ENCODE assay signal across 8 mouse cellular contexts in genomic region chr16:74801296-74801695, GRCm38 (mm10).
DNase-seq lines count a peak whose midpoint lies in the region; ATAC-seq and TF ChIP-seq lines count a peak whose summit lies in the region.
"Had no signal": no experiment of that assay in that cellular context is flagged by ENCODE, and none has a peak within 500 bp of the region (broad histone marks: within the 10 kb centered on the region; RNA-seq: fewer than 3 reads in every experiment).

No protein-coding gene starts in this region.

- no peak overlapping the region for H3K9ac ChIP-seq in forebrain, embryonic 15.5 days (replicated peaks)
- H3K9ac ChIP-seq in lung, embryonic 14.5 days, result no peak overlapping the region

- 21% methylated on average over 7 of the region's 7 CpGs for WGBS in forebrain, embryonic 15.5 days
- 7% methylated on average over 7 of the region's 7 CpGs for WGBS in lung, embryonic 14.5 days

- no peak overlapping the region for H3K4me3 ChIP-seq in forebrain, embryonic 15.5 days
- no peak overlapping the region for H3K4me3 ChIP-seq in lung, embryonic 14.5 days (ENCODE audit: low read depth, low read length)

- no peaks in the 10 kb centered on the region for H3K27me3 ChIP-seq in forebrain, embryonic 15.5 days
- no peaks in the 10 kb centered on the region for H3K27me3 ChIP-seq in lung, embryonic 14.5 days (ENCODE audit: insufficient read depth, low read length)

- no peaks in the 10 kb centered on the region for H3K4me1 ChIP-seq in forebrain, embryonic 15.5 days
- no peaks in the 10 kb centered on the region for H3K4me1 ChIP-seq in lung, embryonic 14.5 days (ENCODE audit: insufficient read depth)

- DNase-seq in ES-CJ7 (ENCODE audit: low read depth, low spot score) (peak; percentile 65), R1 (ENCODE audit: low read depth, low spot score) (peak; percentile 33)
- peak; percentile 58 for DNase-seq in kidney, postnatal 14 days
- DNase-seq in lung, embryonic 14.5 days, result peak; percentile 86
- DNase-seq in retina, adult 2 months (ENCODE audit: low read depth, low spot score), result peak; percentile 18
- no peak for DNase-seq in c-Kit-positive CD71-positive TER-119-positive erythroid progenitor cells, embryonic 14.5 days (ENCODE audit: low spot score)

- H3K9me3 ChIP-seq in forebrain, embryonic 15.5 days, result no peaks in the 10 kb centered on the region
- H3K9me3 ChIP-seq in lung, embryonic 14.5 days (ENCODE audit: low read depth, low read length), result no peaks in the 10 kb centered on the region

- ATAC-seq in forebrain, embryonic 15.5 days (replicated peaks), result peak; percentile 83
- ATAC-seq in lung, embryonic 14.5 days (ENCODE audit: insufficient read depth), result peak; percentile 90

- no peak overlapping the region for H3K4me2 ChIP-seq in forebrain, embryonic 15.5 days (replicated peaks)
- no peak overlapping the region for H3K4me2 ChIP-seq in lung, embryonic 14.5 days

- H3K36me3 ChIP-seq in forebrain, embryonic 15.5 days, result no peaks in the 10 kb centered on the region
- no peaks in the 10 kb centered on the region for H3K36me3 ChIP-seq in lung, embryonic 14.5 days (ENCODE audit: insufficient read depth)

- TF ChIP-seq CTCF in lung, embryonic 14.5 days (IDR thresholded peaks at IDR 0.05; ENCODE audit: low read depth), result peak; percentile 91

- no peak overlapping the region for H3K27ac ChIP-seq in forebrain, embryonic 15.5 days (replicated peaks)
- no peak overlapping the region for H3K27ac ChIP-seq in lung, embryonic 14.5 days (ENCODE audit: low read depth)
- H3K27ac ChIP-seq: macrophage had no signal
